30 mouse cellular contexts compared by ENCODE assay signal in the genomic region with DNA sequence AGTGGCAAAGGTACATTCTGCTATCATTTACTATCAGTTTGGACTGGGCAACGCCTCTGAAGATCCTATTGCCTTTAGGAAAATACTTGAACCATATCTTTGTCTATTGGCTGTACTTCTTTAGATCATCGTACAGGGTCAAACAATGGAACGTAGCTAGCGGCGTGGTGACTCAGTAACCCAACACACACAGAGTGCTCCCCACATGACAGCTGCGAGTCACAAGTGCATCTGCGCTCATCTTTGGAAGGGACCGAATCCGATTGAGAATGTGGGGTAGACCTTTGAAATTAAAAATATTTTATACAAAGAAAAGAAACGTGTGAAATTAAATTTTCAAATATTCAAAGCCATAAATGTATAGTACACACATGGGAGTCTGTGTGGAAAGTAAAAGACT. TPM values are rescaled to one million over a fixed set of nuclear protein-coding genes. Genes with fewer than 3 reads are reported as not detected.
"Had no signal": no experiment of that assay in that cellular context is flagged by ENCODE, and none has a peak within 500 bp of the region (broad histone marks: within the 10 kb centered on the region; RNA-seq: fewer than 3 reads in every experiment).

No protein-coding gene starts in this region.

- H3K4me3 ChIP-seq: gastrocnemius, adult 2 months; heart, adult 2 months; heart, embryonic 10.5 days; heart, embryonic 12.5 days; hindbrain, embryonic 10.5 days; hindbrain, embryonic 12.5 days; kidney, embryonic 15.5 days; layer of hippocampus, adult 2 months; left cerebral cortex, adult 2 months; limb, embryonic 10.5 days; limb, embryonic 12.5 days; liver, embryonic 13.5 days had no signal

- H3K4me1 ChIP-seq: heart, embryonic 12.5 days; hindbrain, embryonic 10.5 days; hindbrain, embryonic 12.5 days; kidney, embryonic 15.5 days; limb, embryonic 10.5 days; limb, embryonic 12.5 days; liver, embryonic 13.5 days had no signal

- H3K4me2 ChIP-seq: heart, embryonic 12.5 days; hindbrain, embryonic 12.5 days; hindbrain, embryonic 14.5 days; kidney, embryonic 15.5 days; limb, embryonic 12.5 days; liver, embryonic 11.5 days; liver, embryonic 13.5 days had no signal

- H3K9ac ChIP-seq: heart, embryonic 12.5 days; hindbrain, embryonic 12.5 days; hindbrain, embryonic 14.5 days; kidney, embryonic 15.5 days; limb, embryonic 12.5 days; liver, embryonic 13.5 days had no signal

- H3K9me3 ChIP-seq: heart, embryonic 10.5 days; heart, embryonic 12.5 days; hindbrain, embryonic 10.5 days; hindbrain, embryonic 12.5 days; kidney, embryonic 15.5 days; limb, embryonic 10.5 days; limb, embryonic 12.5 days; liver, embryonic 13.5 days had no signal

- H3K27ac ChIP-seq: gastrocnemius, adult 2 months; heart, adult 2 months; heart, embryonic 10.5 days; hindbrain, embryonic 10.5 days; hindbrain, embryonic 12.5 days; hindbrain, embryonic 14.5 days; kidney, embryonic 15.5 days; kidney, postnatal 0 days; layer of hippocampus, adult 2 months; left cerebral cortex, adult 2 months; limb, embryonic 10.5 days; limb, embryonic 12.5 days; liver, embryonic 13.5 days had no signal

- ATAC-seq: hindbrain, embryonic 16.5 days; intestine, embryonic 16.5 days had no signal

- H3K27me3 ChIP-seq: heart, embryonic 12.5 days; hindbrain, embryonic 12.5 days; kidney, embryonic 15.5 days; liver, embryonic 13.5 days had no signal

- H3K36me3 ChIP-seq: heart, embryonic 10.5 days; heart, embryonic 12.5 days; hindbrain, embryonic 10.5 days; hindbrain, embryonic 12.5 days; kidney, embryonic 15.5 days; limb, embryonic 10.5 days; limb, embryonic 12.5 days; liver, embryonic 13.5 days had no signal

- DNase-seq: gastrocnemius, adult 2 months; gastrocnemius, postnatal 10 days; gastrocnemius, postnatal 25 days; heart, adult 2 months; heart, postnatal 10 days; heart, postnatal 4 days; kidney, adult 11 months; kidney, adult 2 months; kidney, adult 9 months; kidney, postnatal 14 days; kidney, postnatal 4 days; liver; liver, embryonic 13.5 days had no signal

RNA-seq across cellular contexts. Expression of a gene that starts 1.7 kb away (rescaled TPM):
- polyA plus RNA-seq: frontal cortex, adult 2 months; heart, adult 2 months; heart, embryonic 10.5 days; heart, embryonic 12.5 days; heart, embryonic 14.5 days; hindbrain, embryonic 10.5 days; hindbrain, embryonic 12.5 days; hindbrain, embryonic 14.5 days; hindbrain, embryonic 16.5 days; intestine, embryonic 16.5 days; kidney, adult 2 months; kidney, postnatal 0 days; limb, embryonic 10.5 days; limb, embryonic 12.5 days; limb, embryonic 14.5 days had no signal
